Mouse (Mus musculus) embryonic facial prominence, embryonic 14.5 days (tissue): ENCODE results near the gene Klc1. TPM values are rescaled to one million over a fixed set of nuclear protein-coding genes. Genes with fewer than 3 reads are reported as not detected.

Source experiments
- ATAC-seq: fragments of 200-750 bp; cut with Nextera tagmentation; 2 replicates; pipeline ENCODE4 v1.8.0; 2017; ENCODE audit warnings: low read depth, moderate number of reproducible peaks, moderate TSS enrichment
- DNase-seq: peaks from one replicate; pipeline ENCODE4 v3.0.0-alpha.2; 2015; ENCODE audit warnings: low spot score
- H3K27ac ChIP-seq: fragments of 300-500 bp; sonication (generic); replicated peaks from 2 replicates; pipeline ENCODE4 v1.5.1; 2014; ENCODE audit warnings: low read depth, mild to moderate bottlenecking, low read length, moderate library complexity
- H3K27me3 ChIP-seq: fragments of 300-500 bp; sonication (generic); replicated peaks from 2 replicates; pipeline ENCODE4 v1.6.1; 2014; ENCODE audit warnings: low read length; ENCODE audit not compliant: control insufficient read depth, insufficient read depth
- H3K36me3 ChIP-seq: fragments of 300-500 bp; sonication (generic); 2 replicates; pipeline ENCODE4 v1.6.1; 2014; ENCODE audit warnings: low read length, mixed read lengths; ENCODE audit not compliant: control insufficient read depth, insufficient read depth
- H3K4me1 ChIP-seq: fragments of 300-500 bp; sonication (generic); 2 replicates; pipeline ENCODE4 v1.6.1; 2014; ENCODE audit warnings: antibody characterized with exemption, low read length; ENCODE audit not compliant: control insufficient read depth, insufficient read depth
- H3K4me2 ChIP-seq: fragments of 300-500 bp; sonication (generic); 2 replicates; pipeline ENCODE4 v1.6.1; 2014; ENCODE audit warnings: low read depth, mild to moderate bottlenecking, low read length, moderate library complexity, mixed read lengths
- H3K4me3 ChIP-seq: fragments of 300-500 bp; sonication (generic); 2 replicates; pipeline ENCODE4 v1.5.1; 2014; ENCODE audit warnings: low read depth, mild to moderate bottlenecking, low read length
- H3K9ac ChIP-seq: fragments of 300-500 bp; sonication (generic); 2 replicates; pipeline ENCODE4 v1.6.1; 2014; ENCODE audit warnings: low read depth, mild to moderate bottlenecking, low read length, moderate library complexity, mixed read lengths
- H3K9me3 ChIP-seq: fragments of 300-500 bp; sonication (generic); 2 replicates; pipeline ENCODE4 v1.6.1; 2016; ENCODE audit warnings: low read length; ENCODE audit not compliant: control insufficient read depth
- WGBS: fragments of 180-500 bp; shearing (Covaris S2); extraction: QIAGEN DNeasy Blood & Tissue Kit; methylation state at CpG from one replicate; pipeline ENCODE4 v1.1.7; 2014; 5-methylcytosine and 5-hydroxymethylcytosine counted together
- polyA plus RNA-seq: library from polyadenylated mRNA; unstranded; fragments of >200 nt; fragmentation: Nextera tagmentation; extraction: Ambion mirVana; gene quantifications from 2 replicates; pipeline ENCODE4 v1.2.1, GENCODE M21; 2014

Gene Klc1
- polyA plus RNA-seq, 1 experiment from 2014 or later = 128 TPM

DNA sequence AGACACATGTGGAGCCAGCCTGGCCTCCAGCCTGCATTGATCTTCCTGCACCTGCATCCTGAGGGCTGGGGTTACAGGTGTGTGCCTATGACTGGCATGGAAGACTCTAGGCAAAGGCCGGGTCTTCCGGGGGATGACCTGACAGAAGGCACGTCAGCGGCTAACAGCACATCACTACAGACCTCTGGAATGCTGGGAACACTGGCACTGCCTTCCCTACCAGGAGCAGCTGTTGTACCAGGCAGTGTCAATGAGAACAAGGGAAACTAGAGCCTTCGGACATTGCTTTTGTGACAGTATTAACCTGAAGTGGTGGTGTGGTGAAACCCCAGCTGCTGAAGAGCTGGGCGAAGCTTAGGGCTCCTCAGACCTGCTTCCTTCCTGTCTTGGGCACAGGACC, 50.1 kb downstream of the Klc1 start:
- Histone ChIP-seq H3K9me3 (no peaks in the 10 kb centered on the region), H3K4me2 (no peak overlapping the region), H3K4me1 (peaks cover 9% of the 10 kb centered on the region), H3K36me3 (peaks cover 56% of the 10 kb centered on the region), H3K27ac (no peak overlapping the region), H3K4me3 (no peak overlapping the region), H3K9ac (peak overlapping the region; percentile 6; the same call in 1 of the 2 replicates), H3K27me3 (no peaks in the 10 kb centered on the region)
- no peak for DNase-seq
- WGBS = 81% methylated on average over 6 of the region's 6 CpGs
- no peak for ATAC-seq

DNA sequence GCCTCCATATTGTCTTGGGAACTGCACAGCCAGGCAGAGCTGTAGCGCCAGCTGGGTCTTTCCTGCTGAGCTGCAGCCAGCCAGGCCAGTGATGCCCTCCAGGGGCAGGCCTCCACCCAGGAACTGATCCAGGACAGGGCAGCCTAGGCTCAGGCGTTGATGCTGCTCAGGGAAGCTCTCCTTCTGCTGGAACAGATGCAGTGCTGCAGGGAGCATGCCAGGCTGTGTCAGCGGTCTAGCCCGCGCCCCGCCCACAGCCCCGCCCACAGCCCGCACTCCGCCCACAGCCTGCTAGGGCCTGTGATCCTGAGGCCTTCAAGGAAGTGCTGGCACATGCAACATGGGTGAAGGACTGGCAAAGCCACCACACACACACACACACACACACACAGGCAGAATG, 51.1 kb downstream of the Klc1 start:
- DNase-seq (peak; percentile 84), ATAC-seq (peak; percentile 48)
- peak overlapping the region; percentile 11; the same call in 1 of the 2 replicates for H3K4me2 ChIP-seq
- no peak overlapping the region for H3K4me3 ChIP-seq
- H3K9ac ChIP-seq = peak overlapping the region; percentile 35
- no peaks in the 10 kb centered on the region for H3K9me3 ChIP-seq
- peaks cover 46% of the 10 kb centered on the region for H3K36me3 ChIP-seq
- H3K27ac ChIP-seq = peak overlapping the region; percentile 52
- WGBS = 5% methylated on average over 7 of the region's 9 CpGs
- H3K27me3 ChIP-seq = no peaks in the 10 kb centered on the region
- peaks cover 10% of the 10 kb centered on the region for H3K4me1 ChIP-seq

DNA sequence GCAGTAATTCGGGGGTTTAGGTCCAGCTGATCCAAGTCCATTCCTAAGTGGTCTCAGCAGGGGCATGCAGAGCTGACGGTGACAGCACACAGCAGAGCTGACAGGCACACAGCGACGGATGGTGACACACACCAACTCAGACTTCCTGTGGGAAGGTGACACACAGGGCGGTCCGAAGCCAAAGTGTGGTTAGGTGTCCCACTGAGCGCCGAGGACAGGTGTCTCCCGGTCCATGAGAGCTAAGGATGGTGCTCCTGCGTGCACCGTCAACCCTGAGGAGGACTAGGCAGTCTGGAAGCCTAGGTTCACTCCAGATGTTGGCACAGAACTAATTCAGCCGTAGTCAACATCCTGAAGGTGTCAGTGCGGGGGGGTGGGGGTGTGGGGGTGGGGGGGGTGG, 53.4 kb downstream of the Klc1 start:
- Histone ChIP-seq H3K4me3 (no peak overlapping the region), H3K4me1 (peaks cover 29% of the 10 kb centered on the region), H3K9ac (no peak overlapping the region), H3K27ac (no peak overlapping the region), H3K27me3 (no peaks in the 10 kb centered on the region), H3K9me3 (no peaks in the 10 kb centered on the region), H3K4me2 (no peak overlapping the region), H3K36me3 (peaks cover 23% of the 10 kb centered on the region)
- no peak for ATAC-seq
- 86% methylated on average over 11 of the region's 13 CpGs for WGBS
- DNase-seq = no peak

DNA sequence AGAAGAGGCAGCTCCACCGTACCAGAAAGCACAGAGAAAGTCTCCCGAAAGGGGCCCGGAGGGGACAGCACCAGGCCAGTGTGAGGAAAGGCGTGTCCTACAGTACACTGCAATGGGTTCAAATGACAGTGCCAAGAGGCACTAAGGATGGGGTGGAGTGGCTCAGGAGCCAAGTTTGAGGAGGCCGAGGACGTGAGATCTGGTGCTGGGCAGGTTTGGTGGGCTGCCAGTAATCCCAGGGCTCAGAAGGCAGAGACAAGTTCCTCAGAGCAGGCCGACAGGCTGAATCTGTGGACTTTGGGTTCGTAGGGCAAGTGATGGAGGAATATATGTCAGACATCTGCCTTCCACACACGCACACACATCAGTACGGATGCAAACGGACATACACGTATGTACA, 54.0 kb downstream of the Klc1 start:
- Histone ChIP-seq H3K27ac (no peak overlapping the region), H3K27me3 (no peaks in the 10 kb centered on the region), H3K36me3 (peaks cover 20% of the 10 kb centered on the region), H3K4me3 (peak overlapping the region; percentile 83), H3K9ac (peak overlapping the region; percentile 72), H3K4me1 (peaks cover 30% of the 10 kb centered on the region), H3K9me3 (no peaks in the 10 kb centered on the region), H3K4me2 (peak overlapping the region; percentile 90)
- ATAC-seq (no peak), DNase-seq (no peak)
- 60% methylated on average over 12 of the region's 12 CpGs for WGBS

DNA sequence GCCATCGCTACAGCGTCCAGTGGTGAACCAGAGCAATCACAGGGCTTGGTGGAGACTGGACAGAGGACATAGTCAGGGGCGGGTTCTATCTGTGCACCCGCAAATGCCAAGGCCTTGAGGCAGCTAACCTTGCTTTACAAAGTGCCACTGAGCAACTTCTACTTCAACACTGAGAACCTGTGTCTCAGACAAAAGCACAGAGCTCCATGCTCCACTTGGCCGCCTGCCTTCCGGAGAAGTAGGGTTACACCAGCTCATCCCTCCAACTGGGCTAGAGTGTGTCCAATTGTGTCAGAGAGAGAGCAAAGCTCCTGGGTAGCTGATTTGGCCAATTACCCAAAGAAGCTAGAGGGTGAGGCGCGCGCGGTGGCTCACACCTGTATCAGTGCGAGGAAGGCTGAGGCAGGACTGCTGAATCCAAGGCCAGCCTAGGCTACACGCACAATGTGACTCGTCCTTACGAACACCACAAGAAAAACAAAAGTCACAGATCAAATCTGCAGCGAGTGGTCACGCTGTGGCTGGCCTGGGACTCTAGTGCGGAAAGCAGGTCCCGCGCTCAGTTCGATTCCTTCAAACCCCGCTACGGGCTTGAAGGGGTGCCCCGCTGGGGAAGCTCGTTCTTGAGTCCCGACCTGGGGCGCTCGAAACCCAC, 54.6 kb downstream of the Klc1 start:
- 7% methylated on average over 17 of the region's 27 CpGs for WGBS
- Histone ChIP-seq H3K4me2 (peak overlapping the region; percentile 90), H3K9ac (peak overlapping the region; percentile 72), H3K36me3 (peaks cover 15% of the 10 kb centered on the region), H3K4me1 (peaks cover 30% of the 10 kb centered on the region), H3K27ac (no peak overlapping the region; the same call in 1 of the 2 replicates), H3K4me3 (peak overlapping the region; percentile 83), H3K27me3 (no peaks in the 10 kb centered on the region), H3K9me3 (no peaks in the 10 kb centered on the region)
- ATAC-seq (no peak), DNase-seq (peak; percentile 8)

DNA sequence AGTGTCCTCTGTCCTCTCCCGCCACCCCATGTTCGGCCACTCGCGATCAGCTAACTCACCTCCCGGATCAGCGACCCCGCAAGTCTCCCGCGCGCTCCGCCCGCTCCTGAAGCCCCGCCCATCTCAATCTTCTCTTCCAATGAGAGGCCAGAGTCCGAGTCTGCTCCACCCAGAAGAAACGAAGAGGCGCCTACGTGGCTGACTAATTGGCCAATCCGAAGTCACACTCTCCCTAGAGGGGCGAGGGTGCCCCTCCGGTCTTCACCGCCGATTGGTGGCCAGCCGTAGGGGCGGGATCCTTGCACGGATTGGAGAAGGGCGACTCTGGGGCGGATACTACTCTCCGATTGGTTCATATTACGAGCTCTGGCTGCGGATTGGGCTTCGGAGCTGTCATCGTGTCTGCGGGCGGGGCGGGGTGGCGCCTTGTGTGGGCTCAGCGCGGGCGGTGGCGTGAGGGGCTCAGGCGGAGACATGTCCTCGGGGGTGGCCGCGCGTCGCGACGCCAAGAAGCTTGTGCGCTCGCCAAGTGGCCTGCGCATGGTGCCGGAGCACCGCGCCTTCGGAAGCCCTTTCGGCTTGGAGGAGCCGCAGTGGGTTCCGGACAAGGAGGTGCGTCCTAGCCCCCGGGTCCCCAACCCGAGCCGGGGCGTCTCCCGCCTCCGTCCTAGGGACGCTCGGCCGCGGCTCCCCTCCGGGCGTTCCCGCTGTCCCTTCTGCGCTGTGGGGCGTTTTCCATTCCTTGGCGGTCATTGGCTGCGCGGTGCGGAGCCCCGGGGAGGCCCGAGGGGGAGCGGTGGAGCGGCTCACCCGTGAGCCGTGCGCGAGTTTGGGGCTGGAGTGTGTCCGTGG, 55.3 kb downstream of the Klc1 start, which contains the start of the genes Xrcc3 and Zfyve21:
Gene Xrcc3 (minus strand): TSS at position 108 of the 852 bp plus-strand sequence.
Gene Zfyve21 (plus strand): TSS at position 405 of the 852 bp plus-strand sequence.
- peak within 1 kb of the TSS; percentile 90 for H3K4me2 ChIP-seq
- peak within 1 kb of the TSS; percentile 92 for H3K27ac ChIP-seq
- no peaks in the 10 kb centered on the region for H3K9me3 ChIP-seq
- H3K4me1 ChIP-seq = peaks cover 30% of the 10 kb centered on the region
- ATAC-seq = peak; percentile 99
- WGBS = 2% methylated on average over 43 of the region's 87 CpGs
- peak within 1 kb of the TSS; percentile 83 for H3K4me3 ChIP-seq
- H3K9ac ChIP-seq = peak within 1 kb of the TSS; percentile 87
- peak; percentile 100 for DNase-seq
- H3K36me3 ChIP-seq = peaks cover 7% of the 10 kb centered on the region
- H3K27me3 ChIP-seq = no peaks in the 10 kb centered on the region

DNA sequence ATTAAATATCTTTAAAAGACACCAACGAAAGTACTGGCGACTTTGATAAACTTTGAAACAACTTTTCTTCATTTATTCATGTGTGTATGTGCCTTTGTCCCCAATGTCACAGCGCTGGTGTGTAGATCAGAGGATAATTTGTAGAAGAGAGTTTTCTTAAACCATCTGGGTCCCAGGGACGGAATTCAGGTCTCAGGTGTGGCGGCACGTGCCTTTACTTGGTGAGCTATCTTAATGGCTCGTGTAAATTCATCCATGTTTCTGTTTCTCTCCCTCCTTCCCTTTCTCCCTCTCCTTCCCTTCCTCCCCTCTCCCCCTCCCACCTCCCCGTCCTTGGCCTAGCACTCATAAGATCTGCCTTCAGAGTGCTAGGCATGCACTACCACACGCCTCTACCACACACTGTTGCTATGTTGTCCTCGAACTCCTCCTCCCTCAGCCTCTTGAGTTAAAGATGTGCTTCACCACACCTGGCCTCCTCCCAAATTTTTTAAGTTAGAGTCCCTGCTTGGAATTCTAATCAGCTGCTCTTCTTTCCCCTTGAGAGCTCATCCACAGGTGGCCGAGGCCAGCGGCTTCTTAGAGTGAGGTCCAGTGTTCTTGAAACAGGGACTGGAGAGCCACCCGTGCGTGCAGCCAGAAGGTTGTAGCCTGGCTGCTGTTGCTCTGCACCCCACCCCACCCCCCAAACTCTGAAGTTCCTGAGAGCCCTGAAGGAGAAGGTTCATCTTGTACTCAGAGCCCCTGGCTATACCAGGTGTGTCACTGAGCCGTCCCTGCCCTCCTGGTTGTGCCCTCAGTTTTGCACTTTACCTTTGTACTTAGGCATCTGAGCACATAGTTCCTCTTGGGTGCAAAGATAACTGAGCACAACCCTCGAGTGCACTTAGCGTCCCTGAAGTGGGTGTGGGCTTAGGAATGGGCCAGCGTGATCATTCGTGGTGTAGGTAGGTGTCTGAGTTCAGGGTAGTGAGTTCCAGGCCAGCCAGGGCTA, 56.4 kb downstream of the Klc1 start:
- H3K4me1 ChIP-seq = peaks cover 30% of the 10 kb centered on the region
- H3K27ac ChIP-seq = peak overlapping the region; percentile 92
- peaks cover 7% of the 10 kb centered on the region; the same call in 1 of the 2 replicates for H3K36me3 ChIP-seq
- WGBS = 21% methylated on average over 19 of the region's 19 CpGs
- peak; percentile 20 for DNase-seq
- H3K4me3 ChIP-seq = peak overlapping the region; percentile 83
- H3K4me2 ChIP-seq = peak overlapping the region; percentile 67
- no peak for ATAC-seq
- H3K9me3 ChIP-seq = no peaks in the 10 kb centered on the region
- H3K27me3 ChIP-seq = no peaks in the 10 kb centered on the region
- H3K9ac ChIP-seq = peak overlapping the region; percentile 87

DNA sequence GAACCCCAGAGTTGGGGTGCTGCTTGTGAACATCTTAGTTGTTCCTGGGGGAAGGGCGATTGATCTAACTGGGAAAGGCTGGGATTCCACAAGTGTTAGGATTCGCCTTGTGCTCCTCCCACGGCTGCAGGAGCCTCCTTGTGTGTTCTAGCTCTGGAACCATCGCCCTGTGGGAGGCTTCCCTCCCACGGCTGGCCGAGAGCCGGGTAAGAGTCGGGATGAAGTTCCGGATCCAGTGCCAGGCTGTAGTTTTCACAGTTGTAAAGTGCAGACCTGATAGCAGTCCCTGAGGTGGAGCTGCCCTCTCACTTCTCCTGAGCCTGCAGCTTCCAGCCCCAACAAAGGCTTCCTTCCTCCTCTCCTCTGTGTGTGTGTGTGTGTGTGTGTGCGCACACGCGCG, 57.9 kb downstream of the Klc1 start:
- H3K27ac ChIP-seq = no peak overlapping the region
- WGBS = 64% methylated on average over 13 of the region's 13 CpGs
- no peak for ATAC-seq

More for the DNA sequence above, 57.9 kb downstream of the Klc1 start:
- peaks cover 4% of the 10 kb centered on the region; the same call in 1 of the 2 replicates for H3K36me3 ChIP-seq
- peak overlapping the region; percentile 46 for H3K9ac ChIP-seq
- H3K9me3 ChIP-seq = no peaks in the 10 kb centered on the region
- H3K4me2 ChIP-seq = peak overlapping the region; percentile 67
- no peaks in the 10 kb centered on the region for H3K27me3 ChIP-seq
- no peak for DNase-seq
- peaks cover 30% of the 10 kb centered on the region for H3K4me1 ChIP-seq
- no peak overlapping the region for H3K4me3 ChIP-seq
